Mouse (Mus musculus) CD8-positive naive resting alpha-beta T cell, adult 2 months (primary cell): ENCODE measurements around the gene A830018L16Rik.
"Not testable (repeated sequence)": the region's sequence is repeated elsewhere in the genome, so short reads cannot be mapped to it uniquely, and the experiment has no call there.

Experiments
- DNase-seq, 2 experiments: peaks; one replicate each; pipeline ENCODE4 v3.0.0; 2022; ENCODE audit warnings: low read depth in 2 of 2, low spot score in 2 of 2

The A830018L16Rik gene

GRCm38 (mm10) chr1:11413894-11414556 lies at the start of gene A830018L16Rik:
Gene A830018L16Rik, plus strand, starts transcription at chr1:11414105.
- DNase-seq: no peak

GRCm38 (mm10) chr1:11385846-11386245 lies 28.1 kb upstream of the A830018L16Rik start:
- no peak for DNase-seq

DNA sequence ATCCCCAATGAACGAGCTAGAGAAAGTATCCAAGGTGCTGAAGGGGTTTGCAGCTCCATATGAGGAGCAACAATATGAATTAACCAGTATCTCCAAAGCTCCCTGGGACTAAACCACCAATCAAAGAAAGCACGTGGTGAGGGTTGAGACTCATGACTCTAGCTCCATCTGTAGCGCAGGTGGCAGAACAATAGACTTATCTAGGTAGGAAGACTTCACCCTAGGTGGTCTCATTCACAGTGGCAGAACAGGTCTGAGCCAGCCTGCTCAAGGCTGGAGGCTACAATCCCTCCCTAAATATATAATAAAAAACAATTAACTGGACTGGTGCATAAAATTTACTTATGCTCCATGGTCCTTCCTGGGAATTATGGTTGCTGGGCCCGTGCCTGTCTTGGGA lies 18.5 kb upstream of the A830018L16Rik start:
- no peak for DNase-seq

DNA sequence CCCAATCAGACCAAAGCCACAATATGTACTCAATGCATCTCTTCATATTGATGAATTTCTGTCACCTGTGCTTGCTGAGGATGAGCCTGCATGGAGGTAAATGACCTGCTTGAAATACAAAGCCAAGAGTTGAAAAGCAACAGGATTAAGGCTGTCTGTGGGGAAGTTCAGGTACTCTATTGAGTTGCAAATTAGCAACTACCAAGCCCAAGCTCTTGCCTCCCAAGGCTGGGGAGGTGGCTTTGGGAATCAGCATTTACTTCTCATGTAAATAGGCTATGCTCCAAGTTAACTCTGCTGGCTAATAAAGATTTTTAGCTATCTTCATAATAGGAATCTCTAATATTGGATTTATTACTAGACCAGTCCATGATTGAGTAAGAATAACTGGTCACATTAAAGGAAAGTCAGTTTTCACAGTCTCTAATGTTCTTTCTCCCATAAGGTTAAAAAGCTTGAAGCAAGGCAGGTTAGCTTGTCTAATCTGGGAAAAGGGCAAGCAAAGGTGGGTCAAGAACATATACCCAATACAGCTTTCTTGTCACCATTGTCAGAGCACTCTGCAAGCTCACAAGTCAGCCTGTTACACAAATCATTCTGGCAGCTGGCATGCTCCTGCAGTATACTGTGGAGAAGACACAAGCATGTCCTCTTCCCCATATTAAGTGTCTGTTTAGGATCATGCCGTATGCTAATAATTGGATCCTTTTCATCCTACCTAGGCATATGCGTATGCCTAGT lies 17.7 kb upstream of the A830018L16Rik start:
- no peak for DNase-seq

GRCm38 (mm10) chr1:11401159-11401558 lies 12.7 kb upstream of the A830018L16Rik start:
- DNase-seq: no peak

- DNase-seq: no peak
Observed at GRCm38 (mm10) chr1:11405527-11405926, 8.4 kb upstream of the A830018L16Rik start.

GRCm38 (mm10) chr1:11406026-11406425 lies 7.9 kb upstream of the A830018L16Rik start:
- no peak for DNase-seq

GRCm38 (mm10) chr1:11414560-11414959 lies 655 bp downstream of the A830018L16Rik start:
- no peak for DNase-seq

DNA sequence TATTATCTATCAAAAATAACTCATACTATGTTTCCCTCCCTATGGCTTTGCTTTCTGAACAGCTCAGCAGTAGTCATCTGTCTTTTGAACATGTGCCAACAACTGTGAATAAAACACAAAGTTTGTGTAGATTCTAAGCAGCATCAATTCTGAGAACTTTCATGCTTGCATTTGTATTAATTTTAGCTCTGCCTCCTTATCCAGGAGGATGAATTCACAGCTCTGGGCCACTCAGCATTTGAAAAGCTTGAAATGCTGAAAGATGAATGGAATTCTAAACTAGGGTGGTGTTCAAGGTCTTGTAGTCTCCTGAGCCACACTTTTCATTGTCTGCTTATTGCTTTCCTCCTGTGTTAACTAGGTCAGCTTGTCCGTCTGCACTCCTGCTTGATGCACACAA lies 13.4 kb downstream of the A830018L16Rik start:
- DNase-seq: no peak

DNA sequence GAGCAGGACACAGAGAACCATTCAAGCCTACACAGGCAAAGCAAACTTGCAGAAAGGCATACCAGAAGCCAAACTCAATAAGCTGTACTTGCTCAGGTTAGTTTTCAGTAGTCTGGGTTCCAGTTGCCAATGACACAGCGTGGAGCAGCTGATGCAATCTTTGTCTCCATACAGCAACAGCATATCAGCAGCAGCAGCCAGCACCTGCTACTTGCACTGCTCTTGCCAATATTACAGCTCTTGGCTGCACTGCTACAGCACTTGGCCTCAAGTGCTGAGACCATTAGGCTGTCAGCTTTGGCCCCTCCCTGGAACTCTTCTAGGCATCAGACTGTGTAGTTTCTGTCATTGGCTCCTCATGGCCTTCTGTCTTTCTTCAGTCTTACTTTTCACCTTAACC lies 44.4 kb downstream of the A830018L16Rik start:
- DNase-seq: no peak

DNA sequence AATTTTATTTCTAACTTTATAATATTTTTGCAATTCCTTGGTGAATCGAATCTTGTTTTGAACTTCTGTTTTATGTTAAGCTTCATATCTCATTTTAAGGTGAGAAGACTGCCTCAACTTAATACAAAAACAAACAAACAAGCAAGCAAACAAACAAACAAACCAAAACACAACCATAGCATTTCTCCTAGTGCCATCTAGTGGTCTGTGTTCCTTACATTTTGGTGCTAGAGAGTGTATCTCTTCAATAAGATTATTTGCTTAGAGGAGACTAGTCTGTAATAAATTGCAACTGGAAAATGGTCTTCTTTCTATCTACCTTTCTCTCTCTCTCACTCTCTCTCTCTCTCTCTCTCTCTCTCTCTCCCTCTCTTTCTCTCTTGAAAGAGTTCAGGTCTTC lies 52.4 kb downstream of the A830018L16Rik start:
- DNase-seq: no peak

DNA sequence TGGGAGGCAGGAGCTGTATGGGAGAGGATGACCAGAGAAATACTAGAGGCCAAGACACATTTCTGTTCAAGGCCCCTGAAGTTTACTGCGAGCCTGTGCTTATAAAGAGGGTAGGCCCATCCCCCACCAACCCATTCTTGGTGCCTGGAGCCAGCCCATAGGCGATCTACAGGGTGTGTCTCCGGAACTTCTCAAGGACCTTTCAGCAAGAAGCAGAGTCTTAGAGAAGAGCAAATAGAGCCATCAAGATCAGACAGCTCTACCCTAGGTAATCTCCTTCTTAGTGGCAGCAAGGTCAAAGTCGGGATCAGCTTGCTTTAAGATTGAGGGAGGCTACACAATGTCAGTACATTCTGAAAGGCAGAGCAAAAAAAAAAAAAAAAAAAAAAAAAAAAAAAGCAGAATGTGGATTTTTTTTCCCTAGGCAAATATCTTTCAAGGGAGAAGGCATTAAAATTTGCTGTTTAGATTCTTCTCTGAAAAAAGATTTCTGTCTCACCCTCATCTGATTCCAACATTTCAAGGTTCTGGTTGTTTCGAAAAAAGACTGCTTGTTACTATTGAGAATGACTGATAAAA lies 53.2 kb downstream of the A830018L16Rik start:
- no peak for DNase-seq

GRCm38 (mm10) chr1:11492936-11493335 lies 79.0 kb downstream of the A830018L16Rik start:
- no peak for DNase-seq

DNA sequence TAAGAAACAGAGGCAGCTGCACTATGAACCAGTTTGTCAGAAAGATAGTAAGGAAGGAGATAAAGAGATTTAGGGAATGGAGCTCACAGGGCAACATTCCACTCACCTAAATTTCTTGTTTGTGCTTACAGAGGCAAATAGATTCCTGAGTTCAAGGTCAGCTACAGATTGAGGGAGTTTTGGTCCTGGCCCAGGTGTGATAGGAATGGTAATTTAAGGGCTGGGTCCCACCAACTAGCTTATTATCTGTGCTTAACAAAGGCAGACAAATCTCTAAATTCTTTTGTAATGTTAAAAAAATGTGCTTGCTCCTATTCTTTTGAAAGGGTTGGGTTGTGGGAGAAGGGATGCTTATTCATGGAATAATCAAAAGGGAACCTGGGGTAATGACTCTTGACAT lies 87.7 kb downstream of the A830018L16Rik start:
- DNase-seq: no peak

GRCm38 (mm10) chr1:11549810-11550209 lies 135.9 kb downstream of the A830018L16Rik start:
- not testable (repeated sequence) for DNase-seq

GRCm38 (mm10) chr1:11565309-11565708 lies 151.4 kb downstream of the A830018L16Rik start:
- DNase-seq: no peak

DNA sequence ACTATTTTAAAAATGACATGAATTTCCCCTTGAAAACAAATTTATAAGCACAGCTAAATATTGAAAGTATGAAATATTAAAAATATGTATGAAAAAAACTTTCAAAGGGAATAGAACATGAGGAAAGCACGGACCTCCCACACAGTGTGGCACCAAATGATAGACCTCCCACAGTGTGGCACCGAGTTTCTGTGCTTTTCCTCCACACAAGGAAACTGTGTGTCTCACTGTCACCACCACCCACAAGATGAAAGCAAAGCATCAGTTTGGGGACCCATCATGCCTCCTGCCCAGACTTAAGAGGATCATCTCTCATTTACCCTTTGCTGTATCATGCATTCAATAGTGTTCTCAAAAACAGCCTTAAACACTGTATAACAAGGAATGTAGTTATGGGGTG lies 152.8 kb downstream of the A830018L16Rik start:
- DNase-seq: no peak

DNA sequence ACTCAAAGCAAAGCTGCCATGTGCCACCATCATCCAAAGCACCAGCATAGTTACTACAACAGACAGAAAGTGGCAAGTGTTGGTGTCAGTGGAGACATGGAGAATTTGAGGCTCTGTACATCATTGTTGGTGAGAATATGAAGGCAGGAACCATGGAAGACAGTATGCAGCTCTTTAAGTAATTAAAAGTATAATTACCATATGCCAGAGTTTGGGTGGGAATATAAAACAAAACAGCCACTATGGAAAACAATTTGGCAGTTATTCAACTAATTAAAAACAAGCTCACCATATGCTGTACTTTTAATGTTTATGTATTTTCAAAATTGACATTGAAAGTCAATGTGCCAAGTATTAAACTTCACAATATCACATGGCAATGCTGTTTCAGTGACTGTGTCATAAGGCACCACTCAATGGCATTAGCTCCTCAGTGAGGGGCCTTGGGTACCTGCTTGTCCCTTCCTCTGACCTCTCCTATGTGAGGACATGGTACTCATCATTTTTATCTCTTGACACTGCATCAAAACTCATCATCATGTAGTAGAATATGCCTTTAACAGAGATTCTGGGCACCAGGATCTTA lies 153.5 kb downstream of the A830018L16Rik start:
- no peak for DNase-seq

DNA sequence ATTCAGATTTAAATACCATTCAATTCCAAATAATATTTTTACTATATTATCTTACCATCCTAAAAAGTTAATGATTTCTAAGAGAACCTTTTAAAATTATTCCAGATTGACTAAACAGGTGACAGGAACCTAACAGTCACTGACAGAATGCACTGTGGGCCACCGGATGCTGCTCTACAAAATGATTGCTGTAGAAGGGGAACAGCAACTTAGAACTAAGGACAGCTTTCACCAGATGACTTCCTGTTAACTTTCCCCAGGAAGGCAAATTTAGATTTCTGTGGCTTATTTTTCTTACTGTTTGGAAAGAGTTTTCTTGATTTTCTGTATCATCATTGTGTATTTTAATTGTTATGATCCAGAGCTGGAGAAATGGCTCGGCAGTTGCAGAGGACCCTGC lies 156.4 kb downstream of the A830018L16Rik start:
- no peak for DNase-seq

GRCm38 (mm10) chr1:11573462-11573861 lies 159.6 kb downstream of the A830018L16Rik start:
- no peak for DNase-seq

DNA sequence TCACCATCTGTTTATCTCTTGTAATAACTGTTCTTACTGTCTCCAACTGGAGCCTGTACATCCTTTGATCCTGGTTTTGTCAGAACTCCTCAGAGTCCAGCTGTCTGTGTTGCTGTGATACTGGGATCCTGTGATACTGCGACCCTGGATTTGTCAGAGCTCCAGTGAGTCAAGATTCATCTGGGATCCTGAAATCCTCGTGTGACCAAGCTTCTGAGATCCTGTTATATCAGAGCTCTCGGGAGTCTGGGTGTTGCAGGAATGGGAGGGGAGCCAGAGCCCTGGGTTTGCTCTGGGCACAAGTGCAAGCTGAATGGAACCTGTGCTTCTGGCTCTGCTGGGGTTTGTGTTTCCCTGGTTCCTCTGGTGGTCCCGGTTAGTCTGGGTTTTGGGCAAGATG lies 166.1 kb downstream of the A830018L16Rik start:
- no peak for DNase-seq

DNA sequence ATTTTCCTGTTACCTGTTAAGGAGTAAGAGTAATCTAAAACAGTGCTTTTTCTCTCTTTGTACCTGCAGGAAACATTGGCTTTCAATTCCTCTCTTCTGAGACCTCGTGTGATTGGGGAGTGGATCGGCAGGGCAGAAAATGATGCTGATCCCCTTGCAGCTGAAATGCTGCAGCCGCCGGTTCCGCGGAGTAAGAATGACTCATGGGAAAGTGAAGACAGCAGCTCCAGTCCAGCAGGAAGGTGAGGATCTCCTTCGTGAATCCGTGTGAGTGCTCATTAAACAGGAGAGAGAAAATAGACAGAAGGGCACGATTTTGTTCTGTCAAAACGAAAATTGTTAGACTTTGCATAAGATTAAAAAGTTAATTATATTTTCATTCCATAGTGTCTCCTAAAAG lies 174.4 kb downstream of the A830018L16Rik start:
- DNase-seq: no peak
